Mouse (Mus musculus) layer of hippocampus, adult 11-12 months (tissue): ENCODE results near the gene Nav1.

Source experiments
- DNase-seq: peaks from one replicate; pipeline ENCODE4 v3.0.0; 2022; ENCODE audit warnings: low spot score

Nav1 gene

DNA sequence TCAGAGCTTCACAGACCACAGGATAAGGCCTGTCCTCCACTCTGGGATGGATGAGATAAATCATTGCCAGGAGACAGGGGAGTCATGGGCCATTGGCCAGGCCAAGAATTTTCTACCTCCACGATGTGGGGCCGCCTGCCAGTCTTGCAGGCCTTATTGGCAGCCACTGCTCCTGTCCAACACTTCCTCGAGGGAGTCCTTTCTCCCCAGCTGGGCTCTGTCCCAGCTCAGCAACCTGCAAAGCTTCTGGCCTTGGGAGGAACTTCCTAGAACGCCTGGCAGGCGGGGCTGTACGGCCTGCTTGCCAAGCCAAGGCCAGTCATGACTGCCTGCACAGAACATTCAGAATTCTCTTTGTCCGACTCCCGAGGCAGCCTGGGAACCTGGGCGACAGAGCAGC lies 58.3 kb downstream of the Nav1 start:
- peak; percentile 63 for DNase-seq

DNA sequence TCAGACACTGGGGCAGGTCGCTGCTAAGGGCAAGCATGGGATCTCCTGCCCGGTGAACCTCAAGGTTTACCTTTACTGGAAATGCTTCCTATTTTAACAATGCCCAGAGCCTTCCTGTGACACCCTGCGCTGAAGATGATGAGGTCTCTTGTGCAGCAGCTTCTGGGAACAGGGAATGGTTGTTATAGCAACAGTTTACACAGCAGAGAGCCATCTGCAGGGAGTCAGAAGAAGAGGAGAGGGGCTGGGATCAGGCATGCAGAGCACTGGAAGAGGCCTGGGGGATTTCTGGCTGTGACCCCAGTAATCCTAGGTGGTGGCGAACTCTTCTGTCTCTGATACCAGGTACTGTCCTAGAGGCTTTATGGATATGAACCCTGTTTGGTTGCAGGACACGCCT lies 61.0 kb downstream of the Nav1 start:
- no peak for DNase-seq

DNA sequence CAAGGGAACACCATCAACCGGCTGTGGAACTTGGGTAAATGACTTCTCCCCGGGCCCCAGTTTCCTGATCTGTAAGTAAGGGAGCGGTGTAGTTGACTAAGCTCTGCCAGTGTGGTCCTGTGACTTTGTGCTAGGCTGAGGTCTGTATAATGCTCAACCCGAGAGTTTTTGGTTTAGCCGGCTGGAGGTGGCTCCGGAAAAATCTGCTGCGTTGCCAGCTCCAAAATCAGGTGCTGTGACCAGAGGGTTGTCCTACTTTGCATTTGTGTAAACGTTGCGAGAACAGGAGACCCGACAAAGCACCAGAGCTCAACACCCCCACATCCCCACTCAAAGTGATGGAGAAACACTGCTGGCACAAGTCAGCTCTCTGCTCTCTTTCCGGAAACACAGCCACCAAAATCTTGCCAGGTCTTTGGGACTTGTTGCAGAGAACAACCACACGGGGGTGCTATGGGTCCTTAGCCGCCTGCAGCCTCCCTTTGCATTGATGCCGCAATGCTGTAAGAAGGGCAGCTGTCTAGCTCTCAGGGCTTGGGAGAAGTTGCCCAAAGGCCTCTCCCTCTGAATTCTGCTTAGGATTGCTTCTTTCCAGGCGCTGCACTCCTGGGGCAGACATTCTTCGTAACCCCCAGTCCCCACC lies 62.5 kb downstream of the Nav1 start:
- peak; percentile 91 for DNase-seq

DNA sequence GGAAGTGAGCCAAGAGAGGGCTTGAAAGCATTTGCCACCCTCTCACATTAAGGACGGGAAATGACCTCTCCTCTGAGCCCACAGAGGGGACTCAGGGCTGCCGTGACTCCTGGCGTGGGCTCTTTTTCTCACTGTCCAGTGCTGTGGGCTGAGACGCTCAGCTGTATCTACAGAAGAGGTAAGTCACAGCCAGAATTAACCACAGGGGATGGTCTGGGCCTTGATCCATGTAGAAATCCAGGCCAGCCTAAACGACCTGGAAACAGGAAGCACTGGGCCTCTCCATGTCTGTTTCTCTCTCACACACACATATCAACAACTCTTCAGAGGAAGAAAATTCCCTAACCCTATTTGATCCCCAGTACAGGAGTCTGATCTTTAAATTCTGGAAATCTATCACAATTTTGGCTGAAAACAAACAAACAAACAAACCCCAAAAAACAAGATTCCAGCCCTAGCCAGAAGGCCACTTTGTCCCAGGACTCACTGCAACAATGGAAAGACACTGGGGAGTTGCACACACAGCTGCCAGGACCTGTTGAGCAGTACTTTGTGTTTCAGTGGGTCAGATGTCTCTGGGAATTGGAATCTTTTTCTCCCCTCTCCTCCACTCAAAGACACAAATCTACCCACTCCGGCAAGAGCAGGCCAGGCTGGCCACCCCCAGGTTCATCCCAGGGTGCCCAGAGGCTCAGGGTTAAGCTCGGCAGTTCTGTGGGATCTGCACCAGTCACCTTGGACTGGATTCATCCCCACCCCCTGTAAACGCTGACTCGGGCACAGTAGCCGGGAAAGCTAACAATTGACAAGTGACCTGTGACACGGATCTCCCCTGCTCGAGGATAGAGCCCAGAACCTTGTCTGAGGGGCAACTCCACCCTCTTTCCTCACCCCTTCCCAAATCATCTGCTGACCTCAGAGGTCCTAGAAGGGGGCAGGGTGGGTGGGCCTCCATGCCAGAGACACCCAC lies 64.0 kb downstream of the Nav1 start:
- no peak for DNase-seq

DNA sequence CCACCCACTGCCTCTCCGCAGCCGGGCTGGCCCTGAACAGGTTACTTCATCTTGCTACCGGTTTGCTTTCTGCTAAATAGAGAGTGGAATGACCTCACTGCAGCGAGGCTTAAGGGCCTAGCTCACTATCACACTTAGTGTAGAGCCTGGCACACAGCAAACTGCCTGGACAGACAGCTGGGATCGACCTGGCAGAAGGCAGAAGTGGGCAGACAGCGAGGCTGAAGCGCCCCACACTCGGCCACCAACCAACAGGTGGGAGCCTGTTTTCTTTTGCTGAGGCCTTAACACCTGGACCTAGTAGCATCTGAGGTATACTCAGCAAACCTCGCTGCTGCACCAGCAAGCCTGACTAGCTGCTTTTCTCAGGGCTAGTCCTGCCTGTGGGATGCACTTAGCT lies 65.0 kb downstream of the Nav1 start:
- no peak for DNase-seq

DNA sequence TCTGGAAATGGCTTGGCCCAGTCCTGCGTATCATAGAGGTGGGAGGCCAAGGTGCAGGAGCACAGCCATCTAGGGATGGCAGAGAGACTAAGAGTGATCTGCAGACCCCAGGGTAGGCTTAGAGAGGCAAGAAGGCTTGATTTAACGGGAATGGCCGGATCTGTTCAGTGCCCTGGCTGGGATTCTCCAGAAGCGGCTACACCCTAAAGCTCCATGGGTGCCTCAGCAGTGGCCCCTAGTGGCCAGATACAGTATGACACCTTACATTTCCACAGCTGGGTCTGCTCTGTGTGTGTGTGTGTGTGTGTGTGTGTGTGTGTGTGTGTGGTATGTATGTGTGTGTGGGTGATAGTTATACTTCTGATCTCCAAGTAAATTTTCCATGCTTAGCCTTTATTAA lies 66.8 kb downstream of the Nav1 start:
- DNase-seq, result peak; percentile 92

DNA sequence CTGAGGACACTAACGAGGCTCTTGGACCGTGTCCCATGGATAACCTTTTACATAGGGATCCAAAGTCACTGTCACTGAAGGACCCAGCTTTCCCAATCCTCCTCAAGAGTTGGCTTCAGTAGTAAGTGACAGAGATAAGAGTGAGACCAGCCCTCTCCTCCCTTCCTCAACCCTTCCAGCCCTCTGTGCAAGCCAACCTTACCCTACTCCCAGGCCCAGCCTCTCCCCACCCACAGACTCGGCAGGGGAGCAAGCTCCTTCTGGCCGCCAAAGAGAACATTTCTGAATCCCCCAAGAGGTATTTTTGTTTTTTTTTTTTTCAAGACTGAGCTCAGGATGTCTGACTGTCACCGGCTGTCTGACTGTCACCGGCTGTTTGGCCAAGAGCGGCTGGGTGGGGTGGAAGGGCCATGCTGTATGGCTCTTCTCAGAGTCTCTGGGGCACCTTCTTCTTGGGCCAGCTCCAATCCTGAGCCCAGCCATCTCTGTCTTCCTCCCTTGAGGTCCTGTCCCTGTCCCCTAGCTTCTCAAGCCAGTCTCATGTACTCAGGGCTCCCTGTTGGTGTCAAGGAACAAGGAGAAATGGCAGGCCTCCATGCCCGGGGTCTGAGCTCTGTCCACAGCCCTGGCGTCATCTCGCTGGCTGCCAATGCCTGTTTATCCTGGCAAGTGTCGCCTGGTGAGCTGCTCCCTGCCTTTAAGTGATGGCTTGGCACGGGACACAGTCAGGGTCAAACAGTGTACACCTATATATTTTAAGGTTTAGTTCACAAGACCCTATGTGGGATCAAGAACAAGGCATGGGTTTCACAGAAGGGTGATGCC lies 68.4 kb downstream of the Nav1 start:
- no peak for DNase-seq

DNA sequence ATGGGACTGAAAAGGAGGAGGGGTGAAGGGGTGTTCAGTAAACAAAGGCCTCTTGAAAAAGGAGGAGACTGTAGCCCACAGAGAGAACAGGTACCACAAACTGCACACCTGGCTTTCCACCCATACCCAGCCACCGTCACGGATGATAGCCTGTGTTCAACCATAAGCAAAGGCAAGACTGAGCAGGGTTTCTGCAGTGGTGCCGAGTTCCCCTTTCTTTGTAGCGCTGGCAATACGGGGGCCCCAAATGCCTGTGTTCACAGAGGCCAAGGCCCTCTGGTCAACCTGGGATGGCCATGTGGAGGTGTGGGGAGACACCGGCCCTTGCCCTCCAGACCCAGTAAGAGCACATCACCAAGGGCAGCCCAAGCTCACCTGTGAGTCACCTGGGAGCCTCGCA lies 70.3 kb downstream of the Nav1 start:
- no peak for DNase-seq

DNA sequence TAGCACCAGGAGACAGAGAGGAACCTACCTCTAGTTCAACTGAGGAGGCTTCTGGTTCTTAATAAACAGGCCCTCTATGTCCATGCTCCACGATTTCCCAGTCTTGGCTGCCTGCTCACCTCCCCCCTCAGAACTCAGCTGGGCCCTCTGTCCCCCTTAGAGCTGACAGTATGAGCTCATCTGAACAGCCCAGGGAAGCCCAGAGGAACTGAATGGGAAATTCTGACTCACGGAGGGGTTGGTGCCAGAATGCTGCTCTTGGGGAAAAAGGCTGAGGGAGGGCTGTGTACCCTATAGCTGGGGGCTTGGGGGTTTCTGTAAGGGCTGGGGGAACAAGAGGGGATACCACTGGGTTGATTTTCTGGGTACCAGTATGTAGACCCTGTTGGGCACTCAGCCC lies 70.8 kb downstream of the Nav1 start:
- no peak for DNase-seq

DNA sequence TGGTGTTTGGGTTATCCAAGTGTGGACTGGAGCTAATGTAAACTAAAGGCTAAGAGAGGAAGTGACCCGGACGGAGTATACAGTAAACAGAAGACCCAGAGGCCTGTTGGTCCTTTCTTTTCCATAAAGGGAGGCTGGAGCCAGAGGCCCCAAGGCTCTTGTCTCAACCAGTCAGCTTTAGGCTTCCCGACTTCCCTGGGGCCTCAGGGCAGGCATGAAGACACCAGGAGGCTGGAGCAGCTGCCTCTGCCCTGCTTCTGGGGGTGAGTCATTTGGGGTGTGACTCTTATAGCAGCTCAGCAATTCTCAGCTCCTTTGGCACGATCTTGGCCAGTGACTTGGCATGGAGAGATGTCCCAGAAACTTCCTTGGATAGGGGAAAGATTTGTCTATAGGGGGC lies 71.8 kb downstream of the Nav1 start:
- no peak for DNase-seq

DNA sequence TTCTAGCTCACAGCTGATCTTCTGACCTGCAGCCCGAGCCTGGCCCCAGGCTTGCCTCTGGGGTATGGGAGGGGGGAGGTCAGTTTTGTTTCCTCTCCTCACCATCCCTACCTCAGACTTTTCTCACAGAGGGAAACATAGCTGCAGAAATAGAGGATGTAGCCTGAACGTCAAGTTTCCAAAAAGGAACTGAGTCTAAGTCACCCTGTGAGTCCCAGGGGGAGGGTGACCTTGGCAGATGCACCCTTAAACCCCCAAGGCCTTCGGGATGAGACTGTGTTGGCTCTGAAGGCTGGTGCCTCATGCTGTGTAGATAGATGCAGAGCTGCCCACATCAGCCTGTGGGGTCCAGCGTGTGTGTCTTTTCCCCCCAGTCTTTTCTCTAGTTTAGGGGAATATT lies 72.3 kb downstream of the Nav1 start:
- DNase-seq, result no peak

DNA sequence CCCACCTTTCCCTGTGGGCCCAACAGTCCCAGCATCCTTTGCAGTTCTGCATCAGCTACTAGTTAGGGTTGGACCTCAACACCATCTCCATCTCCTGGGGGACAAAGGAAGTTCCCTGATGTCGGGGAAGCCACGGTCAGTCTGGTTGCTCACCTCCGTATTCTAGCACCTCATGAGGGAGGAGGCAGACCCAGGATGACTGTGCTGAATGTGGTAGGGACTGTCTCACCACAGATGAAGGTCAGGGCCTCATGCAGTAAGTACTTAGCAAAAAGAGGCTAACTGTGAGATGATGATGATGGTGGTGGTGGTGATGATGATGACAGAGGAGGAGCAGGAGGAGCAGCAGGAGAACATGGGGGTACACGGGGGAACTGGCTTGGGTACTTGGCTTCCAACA lies 73.0 kb downstream of the Nav1 start:
- DNase-seq, result no peak

DNA sequence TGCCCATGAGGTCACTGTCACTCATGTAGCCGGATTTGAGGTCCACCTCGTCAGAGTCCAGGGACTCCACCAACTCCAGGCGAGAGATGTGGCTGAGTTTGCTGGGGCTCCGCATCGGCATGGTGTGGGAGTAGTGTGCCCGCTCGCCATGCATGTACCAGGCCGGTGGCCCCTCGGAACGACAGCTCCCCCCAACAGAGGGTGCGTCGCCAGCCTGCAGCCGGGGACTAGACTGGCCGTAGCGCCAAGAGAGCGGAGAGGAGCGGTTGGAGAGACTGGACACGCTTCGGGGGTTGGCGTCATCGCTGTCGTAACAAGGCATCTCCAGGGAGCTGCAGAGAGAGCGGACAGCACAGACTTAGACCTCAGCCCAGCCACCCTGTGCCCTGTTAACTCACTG lies 74.7 kb downstream of the Nav1 start:
- no peak for DNase-seq

DNA sequence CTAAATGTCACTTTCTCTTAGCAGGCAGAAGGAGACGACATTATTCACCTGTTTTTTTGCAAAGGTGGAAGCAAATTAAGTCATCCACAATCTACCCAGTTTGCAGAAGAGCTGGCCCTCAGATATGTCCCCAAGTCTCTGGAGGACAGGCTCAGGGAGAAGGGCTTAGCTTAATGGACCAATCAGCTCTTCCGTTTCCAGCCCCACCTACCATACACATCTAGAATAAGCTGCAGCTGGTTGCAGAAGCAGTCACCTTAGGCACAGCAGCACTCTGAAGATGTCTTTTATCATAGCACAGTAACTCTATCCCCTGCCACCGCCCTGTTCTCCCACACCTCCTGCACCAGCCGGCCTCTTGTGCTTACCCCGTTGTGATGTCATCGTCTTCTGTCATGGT lies 75.1 kb downstream of the Nav1 start:
- DNase-seq, result no peak

DNA sequence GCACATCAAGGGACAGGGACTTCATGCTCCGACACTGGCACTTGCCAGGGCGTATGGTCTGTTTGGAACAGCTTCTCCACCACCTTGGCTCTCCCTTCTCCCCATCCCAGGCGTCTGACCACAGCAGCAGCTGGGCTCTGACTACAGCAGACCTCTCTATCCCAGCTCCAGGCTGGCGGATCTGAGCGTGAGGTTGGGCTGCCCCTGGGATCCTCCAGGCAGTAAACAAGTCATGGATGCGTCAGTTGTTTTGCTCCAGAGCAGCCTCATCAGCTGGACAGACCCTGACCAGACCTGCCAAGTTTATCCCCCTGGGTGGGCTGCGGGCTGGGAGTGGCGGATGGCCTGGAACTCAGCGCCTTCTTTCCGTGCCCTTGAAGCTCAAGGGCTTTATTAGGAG lies 76.0 kb downstream of the Nav1 start:
- DNase-seq, result no peak

DNA sequence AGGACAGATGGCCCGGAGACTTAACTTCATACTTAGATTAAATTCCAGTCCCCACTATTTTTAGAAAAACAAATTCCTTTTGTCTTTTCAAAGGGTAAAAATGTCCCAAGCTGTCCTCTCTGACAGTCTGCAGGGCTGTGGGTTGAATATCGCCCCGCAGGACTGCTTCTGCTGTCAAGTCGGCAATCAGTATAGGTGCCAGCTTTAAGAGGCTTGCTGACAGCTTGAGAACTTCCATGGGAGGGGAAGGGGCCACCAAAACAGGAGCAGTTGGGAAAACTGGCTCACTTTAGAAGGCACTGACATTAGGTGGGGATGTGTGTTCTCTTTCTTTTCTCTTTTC lies 82.6 kb downstream of the Nav1 start:
- no peak for DNase-seq

DNA sequence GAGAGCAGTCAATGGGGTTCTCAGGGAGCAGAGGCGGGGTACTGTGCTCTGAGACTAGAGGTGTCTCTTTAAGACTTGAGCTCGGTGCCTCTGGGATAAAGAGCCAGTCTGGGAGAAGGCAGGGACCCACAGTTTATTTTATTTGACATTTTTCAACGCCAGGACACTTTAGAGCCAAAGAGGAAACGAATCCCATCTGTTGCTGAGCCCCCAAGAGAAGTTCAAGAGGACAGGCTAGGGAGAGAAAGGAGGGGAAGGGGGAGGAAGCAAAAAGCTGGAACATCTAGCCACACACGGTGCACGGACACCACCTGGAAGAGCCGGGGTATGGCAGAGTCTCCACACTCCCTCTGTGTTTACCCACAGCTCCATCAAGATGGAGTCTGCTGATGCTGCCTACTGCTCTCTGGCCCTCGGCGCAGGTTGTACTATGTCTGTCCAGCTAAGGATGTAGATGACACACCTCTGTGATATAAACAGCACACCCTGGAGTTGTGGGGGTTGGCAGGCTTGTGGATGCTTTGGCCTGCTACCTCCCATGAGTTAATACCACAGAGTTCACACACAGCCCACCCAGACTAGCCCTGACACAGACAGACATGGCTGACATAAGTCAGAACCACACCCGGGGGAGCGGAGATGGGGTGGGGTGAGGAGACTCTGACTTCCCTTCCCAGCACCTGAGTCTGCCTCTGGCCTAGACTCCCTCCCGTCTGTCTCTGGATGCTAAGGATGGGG lies 83.1 kb downstream of the Nav1 start:
- no peak for DNase-seq

DNA sequence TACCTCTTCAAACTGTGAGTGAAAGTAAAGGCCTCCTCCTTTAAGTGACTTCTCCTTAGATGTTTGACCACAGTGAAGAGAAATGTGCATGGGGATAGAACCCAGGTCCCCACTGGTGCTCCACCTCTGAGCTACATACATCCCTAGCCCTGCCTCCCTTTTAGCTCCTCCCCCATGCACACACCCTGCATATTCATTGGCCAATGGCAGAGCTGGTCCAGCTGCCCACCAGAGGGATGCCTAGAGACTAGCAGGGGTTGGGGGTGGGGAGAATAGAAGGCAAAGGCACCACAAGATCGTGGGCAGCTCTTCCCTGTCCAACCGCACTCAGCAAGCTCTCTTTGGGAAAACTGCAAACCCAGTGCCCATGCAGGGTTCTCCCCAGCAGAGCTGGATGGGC lies 83.8 kb downstream of the Nav1 start:
- DNase-seq, result no peak

DNA sequence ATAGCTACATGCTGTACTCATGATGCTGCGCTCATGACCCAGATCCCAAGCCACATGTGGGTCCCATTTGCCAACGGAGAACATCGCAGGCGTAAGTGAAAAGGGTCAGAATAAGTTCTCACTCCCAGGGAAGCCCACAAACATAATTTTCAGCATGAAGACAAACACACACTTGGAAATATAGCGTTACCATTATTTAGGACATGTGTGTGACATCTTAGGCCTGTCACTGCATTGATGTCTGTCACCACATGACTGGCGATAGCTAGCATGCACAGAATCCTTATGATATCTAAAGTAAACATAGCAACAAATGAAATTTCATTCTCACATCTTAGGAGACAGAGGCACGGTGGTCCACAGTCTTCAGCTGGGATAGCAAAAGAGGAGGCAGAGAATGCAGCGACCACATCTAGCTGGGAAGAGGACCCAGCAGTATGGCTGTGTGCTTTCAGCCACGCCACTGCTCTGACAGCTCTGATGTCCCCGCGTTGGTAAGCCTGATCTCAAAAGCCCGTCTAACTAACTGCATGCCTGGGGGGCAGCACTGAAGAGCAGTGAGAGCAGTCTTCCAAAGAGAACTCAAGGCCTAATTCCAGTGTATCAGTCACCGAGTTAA lies 86.4 kb downstream of the Nav1 start:
- DNase-seq, result no peak

DNA sequence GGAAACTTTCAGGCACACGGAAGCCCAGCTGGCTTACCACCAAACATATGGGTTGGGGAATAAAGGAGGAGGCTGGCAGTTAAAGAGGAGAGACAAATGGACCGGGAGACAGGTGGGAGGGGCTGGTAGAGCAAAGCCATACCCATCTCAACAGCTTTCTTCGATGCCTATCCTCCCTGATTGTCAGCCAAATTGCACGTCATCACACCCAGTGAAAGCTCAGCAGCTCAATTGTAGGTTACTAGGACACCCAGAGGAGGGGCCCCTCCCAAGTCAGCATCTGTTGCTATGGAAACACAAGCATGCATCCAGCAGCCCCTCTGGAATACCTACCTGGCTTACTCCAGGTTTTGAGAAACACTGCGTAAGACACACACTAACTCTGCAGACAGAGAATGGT lies 88.4 kb downstream of the Nav1 start:
- DNase-seq, result peak; percentile 41

DNA sequence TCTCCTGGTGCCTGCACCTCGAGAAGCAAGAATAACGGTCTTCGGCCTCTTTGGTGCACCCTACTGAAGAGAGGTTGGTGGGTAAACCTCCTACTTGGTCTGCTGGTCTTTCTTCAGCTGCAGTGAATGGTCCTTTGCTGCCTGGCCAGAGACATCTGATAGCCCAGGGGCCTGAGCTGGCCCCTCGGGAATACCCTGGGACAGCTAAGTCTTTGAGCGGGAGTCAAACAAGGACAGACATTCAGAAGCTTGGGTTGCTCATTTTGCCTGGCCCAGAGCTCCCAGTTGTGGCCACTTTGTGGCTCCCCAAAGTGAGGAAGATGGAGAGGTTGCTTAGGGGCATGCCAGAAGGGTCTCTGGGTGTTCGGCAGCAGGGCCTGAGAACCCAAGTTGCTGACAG lies 89.6 kb downstream of the Nav1 start:
- DNase-seq, result no peak
